Mouse (Mus musculus): Measurements from ENCODE around the gene Hnrnpl. TPM values are rescaled to one million over a fixed set of nuclear protein-coding genes. Genes with fewer than 3 reads are reported as not detected.

Hnrnpl gene
- polyA plus RNA-seq, 1 experiment: 633 TPM

- no peak overlapping the region for H3K4me3 ChIP-seq (ENCODE audit: low read depth, low read length)
- H3K4me1 ChIP-seq (ENCODE audit: control insufficient read depth, insufficient read depth, low read length): no peaks in the 10 kb centered on the region
- no peak overlapping the region for H3K9ac ChIP-seq (ENCODE audit: low read depth, poor library complexity, severe bottlenecking)
- no peaks in the 10 kb centered on the region for H3K9me3 ChIP-seq (replicated peaks; ENCODE audit: control insufficient read depth, insufficient read depth, low read length, poor library complexity, severe bottlenecking)
- H3K27ac ChIP-seq (ENCODE audit: insufficient read depth, low read length): 0 out of 2 replicates have a peak overlapping the region, but pooled peaks have one; percentile 21
- no peak for TF ChIP-seq EP300 (IDR thresholded peaks at IDR 0.05; ENCODE audit: insufficient read depth, low read depth, low read length)
- TF ChIP-seq CTCF (IDR thresholded peaks at IDR 0.05; ENCODE audit: low read depth, low read length): no peak
- TF ChIP-seq POLR2A (IDR thresholded peaks at IDR 0.05; ENCODE audit: insufficient read depth, low read length): no peak
- no peaks in the 10 kb centered on the region for H3K27me3 ChIP-seq (ENCODE audit: control insufficient read depth, insufficient read depth, low read length, poor library complexity, severe bottlenecking)
- H3K36me3 ChIP-seq (ENCODE audit: control insufficient read depth, insufficient read depth, low read length, poor library complexity, severe bottlenecking): peaks cover 65% of the 10 kb centered on the region
These were observed 12.3 kb downstream of the Hnrnpl start for GRCm38 (mm10) chr7:28820358-28821260.

GRCm38 (mm10) chr7:28821261-28821831, 13.0 kb downstream of the Hnrnpl start:
- no peaks in the 10 kb centered on the region for H3K27me3 ChIP-seq (ENCODE audit: control insufficient read depth, insufficient read depth, low read length, poor library complexity, severe bottlenecking)
- H3K4me1 ChIP-seq (ENCODE audit: control insufficient read depth, insufficient read depth, low read length): peaks cover under 1% of the 10 kb centered on the region
- H3K4me3 ChIP-seq (ENCODE audit: low read depth, low read length): no peak overlapping the region
- H3K9me3 ChIP-seq (replicated peaks; ENCODE audit: control insufficient read depth, insufficient read depth, low read length, poor library complexity, severe bottlenecking): no peaks in the 10 kb centered on the region
- H3K27ac ChIP-seq (ENCODE audit: insufficient read depth, low read length): peak overlapping the region; percentile 21; the same call in 1 of the 2 replicates
- no peak for TF ChIP-seq CTCF (IDR thresholded peaks at IDR 0.05; ENCODE audit: low read depth, low read length)
- TF ChIP-seq POLR2A (IDR thresholded peaks at IDR 0.05; ENCODE audit: insufficient read depth, low read length): no peak
- TF ChIP-seq EP300 (IDR thresholded peaks at IDR 0.05; ENCODE audit: insufficient read depth, low read depth, low read length): no peak
- no peak overlapping the region for H3K9ac ChIP-seq (ENCODE audit: low read depth, poor library complexity, severe bottlenecking)
- peaks cover 58% of the 10 kb centered on the region for H3K36me3 ChIP-seq (ENCODE audit: control insufficient read depth, insufficient read depth, low read length, poor library complexity, severe bottlenecking)

GRCm38 (mm10) chr7:28822556-28822955, 14.2 kb downstream of the Hnrnpl start:
- TF ChIP-seq POLR2A (IDR thresholded peaks at IDR 0.05; ENCODE audit: insufficient read depth, low read length) (no peak), EP300 (IDR thresholded peaks at IDR 0.05; ENCODE audit: insufficient read depth, low read depth, low read length) (no peak), CTCF (IDR thresholded peaks at IDR 0.05; ENCODE audit: low read depth, low read length) (no peak)
- no peak overlapping the region for H3K9ac ChIP-seq (ENCODE audit: low read depth, poor library complexity, severe bottlenecking)
- peak overlapping the region; percentile 51; the same call in 1 of the 2 replicates for H3K27ac ChIP-seq (ENCODE audit: insufficient read depth, low read length)
- H3K36me3 ChIP-seq (ENCODE audit: control insufficient read depth, insufficient read depth, low read length, poor library complexity, severe bottlenecking): peaks cover 46% of the 10 kb centered on the region
- H3K4me3 ChIP-seq (ENCODE audit: low read depth, low read length): no peak overlapping the region
- H3K27me3 ChIP-seq (ENCODE audit: control insufficient read depth, insufficient read depth, low read length, poor library complexity, severe bottlenecking): no peaks in the 10 kb centered on the region
- H3K9me3 ChIP-seq (replicated peaks; ENCODE audit: control insufficient read depth, insufficient read depth, low read length, poor library complexity, severe bottlenecking): no peaks in the 10 kb centered on the region
- peaks cover 2% of the 10 kb centered on the region for H3K4me1 ChIP-seq (ENCODE audit: control insufficient read depth, insufficient read depth, low read length)

GRCm38 (mm10) chr7:28822993-28823903, 14.9 kb downstream of the Hnrnpl start:
- peaks cover 2% of the 10 kb centered on the region for H3K4me1 ChIP-seq (ENCODE audit: control insufficient read depth, insufficient read depth, low read length)
- TF ChIP-seq CTCF (IDR thresholded peaks at IDR 0.05; ENCODE audit: low read depth, low read length) (no peak), POLR2A (IDR thresholded peaks at IDR 0.05; ENCODE audit: insufficient read depth, low read length) (no peak), EP300 (IDR thresholded peaks at IDR 0.05; ENCODE audit: insufficient read depth, low read depth, low read length) (no peak)
- peak overlapping the region; percentile 51; the same call in 1 of the 2 replicates for H3K27ac ChIP-seq (ENCODE audit: insufficient read depth, low read length)

GRCm38 (mm10) chr7:28823932-28824331, 15.6 kb downstream of the Hnrnpl start:
- 0 out of 2 replicates have a peak overlapping the region, but pooled peaks have one; percentile 95 for H3K27ac ChIP-seq (ENCODE audit: insufficient read depth, low read length)
- H3K4me1 ChIP-seq (ENCODE audit: control insufficient read depth, insufficient read depth, low read length): peaks cover 2% of the 10 kb centered on the region
- no peaks in the 10 kb centered on the region for H3K9me3 ChIP-seq (replicated peaks; ENCODE audit: control insufficient read depth, insufficient read depth, low read length, poor library complexity, severe bottlenecking)
- TF ChIP-seq CTCF (IDR thresholded peaks at IDR 0.05; ENCODE audit: low read depth, low read length): no peak
- TF ChIP-seq POLR2A (IDR thresholded peaks at IDR 0.05; ENCODE audit: insufficient read depth, low read length): no peak
- no peak for TF ChIP-seq EP300 (IDR thresholded peaks at IDR 0.05; ENCODE audit: insufficient read depth, low read depth, low read length)
- no peaks in the 10 kb centered on the region for H3K27me3 ChIP-seq (ENCODE audit: control insufficient read depth, insufficient read depth, low read length, poor library complexity, severe bottlenecking)
- H3K36me3 ChIP-seq (ENCODE audit: control insufficient read depth, insufficient read depth, low read length, poor library complexity, severe bottlenecking): peaks cover 32% of the 10 kb centered on the region
- H3K9ac ChIP-seq (ENCODE audit: low read depth, poor library complexity, severe bottlenecking): no peak overlapping the region
- H3K4me3 ChIP-seq (ENCODE audit: low read depth, low read length): no peak overlapping the region

More at GRCm38 (mm10) chr7:28822993-28823903, 14.9 kb downstream of the Hnrnpl start:
- no peak overlapping the region for H3K4me3 ChIP-seq (ENCODE audit: low read depth, low read length)
- H3K9me3 ChIP-seq (replicated peaks; ENCODE audit: control insufficient read depth, insufficient read depth, low read length, poor library complexity, severe bottlenecking): no peaks in the 10 kb centered on the region
- H3K9ac ChIP-seq (ENCODE audit: low read depth, poor library complexity, severe bottlenecking): no peak overlapping the region
- H3K27me3 ChIP-seq (ENCODE audit: control insufficient read depth, insufficient read depth, low read length, poor library complexity, severe bottlenecking): no peaks in the 10 kb centered on the region
- peaks cover 39% of the 10 kb centered on the region for H3K36me3 ChIP-seq (ENCODE audit: control insufficient read depth, insufficient read depth, low read length, poor library complexity, severe bottlenecking)
